Mouse (Mus musculus): ENCODE measurements around the gene Fcrlb.

DNA sequence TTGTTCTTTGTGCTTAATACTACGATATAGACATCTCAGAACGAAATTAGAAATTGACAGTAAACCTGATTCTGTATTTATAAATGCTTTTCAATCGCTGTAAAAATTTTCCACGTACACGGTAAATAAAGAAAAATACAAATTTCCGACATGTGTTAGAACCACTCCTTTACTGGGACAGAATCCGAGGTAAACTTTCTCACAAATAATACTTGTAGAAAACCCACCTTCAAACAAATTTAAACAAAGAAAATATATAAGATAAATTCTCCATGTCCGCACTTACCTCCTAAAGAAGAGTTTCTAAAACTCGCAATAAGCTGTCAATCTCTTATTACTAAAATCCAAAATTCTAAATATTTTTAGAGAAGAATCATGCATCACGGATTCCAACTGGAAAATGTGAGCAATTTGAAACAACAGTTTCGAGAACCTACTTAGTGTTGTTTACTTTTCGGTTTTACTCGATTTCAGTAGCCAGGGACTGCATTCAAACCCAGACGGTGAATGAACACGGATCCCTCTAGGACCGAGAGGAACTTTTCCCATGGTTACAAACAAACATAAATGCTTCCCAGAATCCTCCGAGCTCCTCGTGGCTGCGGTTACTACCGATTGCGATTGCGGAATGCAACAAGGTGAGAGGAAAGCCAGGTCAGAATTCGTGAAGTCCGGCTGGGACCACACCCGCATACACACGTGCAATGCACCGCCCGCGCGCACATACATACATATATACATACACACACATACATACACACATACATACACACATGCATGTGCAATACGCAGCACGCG, 44.4 kb downstream of the Fcrlb start:
- no peak for TF ChIP-seq POLR2A (IDR thresholded peaks at IDR 0.05; ENCODE audit: low read depth, low read length)
- no peak for TF ChIP-seq CTCF (IDR thresholded peaks at IDR 0.05; ENCODE audit: borderline replicate concordance, insufficient read depth, low read length)

Data from embryonic fibroblast, embryonic 13.5 days (primary cell).